In the genomic region with DNA sequence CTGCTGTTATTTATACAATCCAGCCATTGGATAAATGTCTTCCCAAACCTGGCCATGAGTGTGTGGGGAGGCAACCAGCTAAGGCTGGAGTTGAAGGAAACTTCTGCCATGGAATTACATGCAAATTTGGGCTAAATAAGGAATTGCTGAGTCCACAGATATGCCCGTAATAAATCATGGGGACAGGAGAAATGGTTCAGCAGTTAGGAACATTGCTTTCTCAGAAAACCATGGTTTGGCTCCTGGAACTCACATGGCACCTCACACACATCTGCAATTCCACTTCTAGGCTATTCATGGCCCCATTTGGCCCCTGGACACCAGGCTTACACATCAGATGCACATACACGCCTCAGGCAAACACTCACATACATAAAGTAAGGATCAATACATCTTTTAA, we compare ENCODE assay signal across 1 mouse cellular context.
TF ChIP-seq lines count a peak whose summit lies in the region.

No protein-coding gene starts in this region.

TF ChIP-seq in CH12.LX, 34 proteins besides CTCF, POLR2A, EP300 and RAD21:
- TF ChIP-seq MAZ (IDR thresholded peaks at IDR 0.05; ENCODE audit: low read depth, low read length) (no peak), CHD2 (IDR thresholded peaks at IDR 0.05; ENCODE audit: low read length) (no peak), MEF2A (IDR thresholded peaks at IDR 0.05; ENCODE audit: borderline replicate concordance, low read depth, low read length) (no peak)
